Mouse (Mus musculus) C2C12 (cell line): ENCODE results near the gene Enpp1.

Source experiments
- CEBPB ChIP-seq: IDR thresholded peaks from one replicate; pipeline ENCODE4 v1.6.1; 2011; ENCODE audit warnings: low read depth, mild to moderate bottlenecking, control low read depth, moderate library complexity
- CTCF ChIP-seq: IDR thresholded peaks from one replicate; pipeline ENCODE4 v1.5.1; 2011; ENCODE audit not compliant: control insufficient read depth, insufficient read depth, insufficient read length
- FOSL1 ChIP-seq: IDR thresholded peaks from one replicate; pipeline ENCODE4 v1.8.0; 2011; ENCODE audit warnings: mild to moderate bottlenecking, low read length; ENCODE audit not compliant: poor library complexity, insufficient read depth, severe bottlenecking
- MAX ChIP-seq: IDR thresholded peaks from one replicate; pipeline ENCODE4 v1.6.1; 2011; ENCODE audit warnings: mild to moderate bottlenecking, control low read depth
- MYOD1 ChIP-seq: IDR thresholded peaks from one replicate; pipeline ENCODE4 v1.6.1; 2011; ENCODE audit warnings: low read depth; ENCODE audit not compliant: control insufficient read depth, insufficient read length
- MYOG ChIP-seq: IDR thresholded peaks from one replicate; pipeline ENCODE4 v1.6.1; 2011; ENCODE audit not compliant: control insufficient read depth, insufficient read length; ENCODE audit errors: extremely low read depth
- USF1 ChIP-seq: IDR thresholded peaks from one replicate; pipeline ENCODE4 v1.6.1; 2011; ENCODE audit warnings: low read depth, mild to moderate bottlenecking, control low read depth, moderate library complexity

DNA sequence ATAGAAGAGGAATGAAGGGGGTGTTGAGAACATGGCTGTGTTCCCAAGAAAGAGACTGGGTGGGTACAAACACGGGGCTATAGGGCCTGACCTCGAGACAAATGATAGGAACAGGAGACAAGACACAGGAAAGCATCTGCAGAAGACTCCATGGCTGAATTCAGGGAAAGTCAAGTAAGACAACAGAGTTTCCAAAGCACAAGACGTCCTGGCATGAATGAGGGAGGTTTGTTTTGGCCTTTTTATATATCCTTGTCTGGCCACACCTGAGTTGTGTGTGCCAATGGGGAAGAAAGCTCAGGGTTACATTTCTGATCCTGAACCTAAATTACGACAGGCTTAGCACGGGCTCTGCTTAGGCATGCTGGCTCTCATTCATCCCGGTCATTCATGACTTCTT, 4.2 kb downstream of the Enpp1 start:
- TF ChIP-seq CTCF, result no peak
- TF ChIP-seq MAX, result no peak
- no peak for TF ChIP-seq MYOD1
- TF ChIP-seq FOSL1, result no peak
- no peak for TF ChIP-seq USF1
- no peak for TF ChIP-seq MYOG
- TF ChIP-seq CEBPB, result no peak
